Mouse (Mus musculus) kidney, adult 2 months (tissue): ENCODE data around the gene Magel2.

ENCODE experiments used
- CTCF ChIP-seq: fragments of 200-500 bp; conservative IDR thresholded peaks from 2 replicates; pipeline ENCODE4 v1.5.1; 2011; ENCODE audit warnings: low read depth, mild to moderate bottlenecking, control low read depth, low read length, moderate library complexity, mixed read lengths; ENCODE audit not compliant: insufficient read depth, insufficient read length
- POLR2A ChIP-seq: fragments of 200-500 bp; IDR thresholded peaks from one replicate; pipeline ENCODE4 v1.6.1; 2011; ENCODE audit warnings: low read depth, low read length, control low read depth

DNA sequence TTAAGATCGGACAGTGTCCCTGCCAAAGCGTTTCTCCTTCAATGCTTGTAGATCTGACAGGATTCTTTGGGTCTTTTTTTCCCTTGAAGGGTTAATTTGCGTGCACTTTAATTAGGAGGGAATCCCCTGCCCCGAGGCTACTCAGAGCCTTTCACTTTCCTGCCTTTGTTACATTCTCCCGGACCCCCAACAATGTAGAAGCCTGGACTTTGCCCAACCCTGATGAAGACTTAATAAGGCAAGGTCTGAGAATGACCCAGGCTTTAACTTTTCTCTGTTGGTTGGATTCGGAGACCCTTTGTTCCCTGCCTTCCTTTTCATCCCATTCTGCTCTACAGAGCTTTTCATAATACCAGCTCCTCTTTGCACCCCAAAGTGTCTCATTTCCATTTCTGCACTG, 43.8 kb downstream of the Magel2 start:
- TF ChIP-seq CTCF = no peak
- TF ChIP-seq POLR2A = no peak
